Mouse (Mus musculus): Measurements from ENCODE around the gene Foxo3.

GRCm38 (mm10) chr10:42142081-42142480, 134.5 kb downstream of the Foxo3 start:
- TF ChIP-seq CTCF (IDR thresholded peaks at IDR 0.05; ENCODE audit: low read depth) (no peak), EP300 (IDR thresholded peaks at IDR 0.05; ENCODE audit: low read depth) (no peak)
